Mouse (Mus musculus) myocyte (in vitro differentiated cells): ENCODE data around the gene C530008M17Rik. TPM values are rescaled to one million over a fixed set of nuclear protein-coding genes. Genes with fewer than 3 reads are reported as not detected.

Experiments
- H3K27me3 ChIP-seq: one replicate; pipeline ENCODE4 v1.6.1; 2011; ENCODE audit not compliant: control insufficient read depth, insufficient read depth, insufficient read length
- H3K36me3 ChIP-seq: one replicate; pipeline ENCODE4 v1.6.1; 2011; ENCODE audit not compliant: control insufficient read depth, insufficient read depth
- H3K4me2 ChIP-seq: one replicate; pipeline ENCODE4 v1.6.1; 2011; ENCODE audit warnings: low read depth, control low read depth
- H3K4me3 ChIP-seq: one replicate; pipeline ENCODE4 v1.5.1; 2011; ENCODE audit warnings: mild to moderate bottlenecking, control low read depth, moderate library complexity
- H3K79me2 ChIP-seq: one replicate; pipeline ENCODE4 v1.6.1; 2011; ENCODE audit not compliant: control insufficient read depth, insufficient read depth
- H3ac ChIP-seq: one replicate; pipeline ENCODE4 v1.6.1; 2011; ENCODE audit not compliant: control insufficient read depth, insufficient read length
- CEBPB ChIP-seq: IDR thresholded peaks from 2 replicates; pipeline ENCODE4 v1.6.1; 2011; ENCODE audit warnings: mild to moderate bottlenecking, moderate library complexity; ENCODE audit not compliant: poor library complexity, insufficient read depth, severe bottlenecking
- E2F4 ChIP-seq: IDR thresholded peaks from one replicate; pipeline ENCODE4 v1.6.1; 2011; ENCODE audit warnings: mild to moderate bottlenecking, control low read depth, moderate library complexity; ENCODE audit not compliant: insufficient read depth
- MAX ChIP-seq: IDR thresholded peaks from one replicate; pipeline ENCODE4 v1.6.1; 2011; ENCODE audit warnings: low read depth, mild to moderate bottlenecking, control low read depth
- MYOD1 ChIP-seq, 3 experiments: IDR thresholded peaks; one replicate each; pipeline ENCODE4 v1.6.1; 2011; ENCODE audit warnings: control low read depth in 2 of 3, low read depth in 2 of 3, mild to moderate bottlenecking in 2 of 3, moderate library complexity in 1 of 3; ENCODE audit not compliant: insufficient read length in 2 of 3, control insufficient read depth in 1 of 3
- MYOG ChIP-seq, 3 experiments: IDR thresholded peaks; one replicate each; pipeline ENCODE4 v1.6.1; 2011; ENCODE audit warnings: control low read depth in 2 of 3, low read depth in 2 of 3, mild to moderate bottlenecking in 2 of 3; ENCODE audit not compliant: insufficient read length in 2 of 3, control insufficient read depth in 1 of 3, insufficient read depth in 1 of 3
- POLR2A ChIP-seq: IDR thresholded peaks from one replicate; pipeline ENCODE4 v1.6.1; 2011; ENCODE audit warnings: low read depth, mild to moderate bottlenecking, control low read depth, moderate library complexity; ENCODE audit not compliant: insufficient read length
- POLR2AphosphoS2 ChIP-seq: IDR thresholded peaks from one replicate; pipeline ENCODE4 v1.6.1; 2011; ENCODE audit warnings: low read depth, control low read depth; ENCODE audit not compliant: insufficient read length
- REST ChIP-seq: IDR thresholded peaks from one replicate; pipeline ENCODE4 v1.6.1; 2011; ENCODE audit warnings: mild to moderate bottlenecking, control low read depth, moderate library complexity; ENCODE audit not compliant: insufficient read depth, insufficient read length
- SRF ChIP-seq: IDR thresholded peaks from one replicate; pipeline ENCODE4 v1.6.1; 2011; ENCODE audit warnings: low read depth; ENCODE audit not compliant: control insufficient read depth, insufficient read length
- TCF12 ChIP-seq: IDR thresholded peaks from one replicate; pipeline ENCODE4 v1.6.1; 2011; ENCODE audit warnings: mild to moderate bottlenecking, control low read depth; ENCODE audit not compliant: poor library complexity, insufficient read depth, severe bottlenecking
- TCF3 ChIP-seq: IDR thresholded peaks from one replicate; pipeline ENCODE4 v1.6.1; 2011; ENCODE audit warnings: low read depth, control low read depth; ENCODE audit not compliant: insufficient read length
- USF1 ChIP-seq: IDR thresholded peaks from one replicate; pipeline ENCODE4 v1.6.1; 2011; ENCODE audit warnings: low read depth, mild to moderate bottlenecking, control low read depth, moderate library complexity
- polyA plus RNA-seq: library from polyadenylated mRNA; unstranded; fragments of >200 nt; fragmentation: generic; extraction: Trizol; gene quantifications from one replicate; pipeline ENCODE4 v1.2.1, GENCODE M21; 2012; ENCODE audit warnings: missing spikeins

The C530008M17Rik gene
- polyA plus RNA-seq, 1 experiment = 0.94 TPM

GRCm38 (mm10) chr5:76683455-76683854 is 27.1 kb downstream of the C530008M17Rik start:
- Histone ChIP-seq H3ac (no peak overlapping the region), H3K79me2 (no peaks in the 10 kb centered on the region), H3K27me3 (no peaks in the 10 kb centered on the region), H3K36me3 (no peaks in the 10 kb centered on the region), H3K4me2 (no peak overlapping the region), H3K4me3 (no peak overlapping the region)
- TF ChIP-seq CEBPB = no peak
- no peak for TF ChIP-seq MYOD1 (IDR thresholded peaks at IDR 0.05; ENCODE audit: control insufficient read depth in 1 of 3, insufficient read length in 2 of 3, low read depth in 2 of 3)
- no peak for TF ChIP-seq TCF3
- no peak for TF ChIP-seq MAX
- no peak for TF ChIP-seq POLR2A
- TF ChIP-seq E2F4 = no peak
- no peak for TF ChIP-seq MYOG (IDR thresholded peaks at IDR 0.05; ENCODE audit: control insufficient read depth in 1 of 3, insufficient read depth in 1 of 3, insufficient read length in 2 of 3, low read depth in 2 of 3)
- TF ChIP-seq USF1 = no peak
- no peak for TF ChIP-seq REST
- TF ChIP-seq POLR2AphosphoS2 = no peak
- TF ChIP-seq SRF = no peak
- no peak for TF ChIP-seq TCF12

- no peak overlapping the region for H3K4me3 ChIP-seq
- H3K27me3 ChIP-seq = no peaks in the 10 kb centered on the region
- H3ac ChIP-seq = no peak overlapping the region
- H3K4me2 ChIP-seq = no peak overlapping the region
- H3K79me2 ChIP-seq = no peaks in the 10 kb centered on the region
- H3K36me3 ChIP-seq = no peaks in the 10 kb centered on the region
- TF ChIP-seq TCF12 = no peak
- TF ChIP-seq TCF3 = no peak
- TF ChIP-seq MYOG (IDR thresholded peaks at IDR 0.05; ENCODE audit: control insufficient read depth in 1 of 3, insufficient read depth in 1 of 3, insufficient read length in 2 of 3, low read depth in 2 of 3) = no peak
- TF ChIP-seq SRF = no peak
- no peak for TF ChIP-seq POLR2A
- no peak for TF ChIP-seq USF1
- TF ChIP-seq E2F4 = no peak
Observed at GRCm38 (mm10) chr5:76684658-76685605, 28.6 kb downstream of the C530008M17Rik start.

GRCm38 (mm10) chr5:76687961-76688600 is 31.8 kb downstream of the C530008M17Rik start:
- H3K36me3 ChIP-seq = no peaks in the 10 kb centered on the region
- H3K4me3 ChIP-seq = no peak overlapping the region
- no peak overlapping the region for H3K4me2 ChIP-seq
- H3K79me2 ChIP-seq = no peaks in the 10 kb centered on the region
- no peaks in the 10 kb centered on the region for H3K27me3 ChIP-seq
- no peak overlapping the region for H3ac ChIP-seq
- no peak for TF ChIP-seq TCF3
- TF ChIP-seq MYOD1 (IDR thresholded peaks at IDR 0.05; ENCODE audit: control insufficient read depth in 1 of 3, insufficient read length in 2 of 3, low read depth in 2 of 3) = no peak
- no peak for TF ChIP-seq MYOG (IDR thresholded peaks at IDR 0.05; ENCODE audit: control insufficient read depth in 1 of 3, insufficient read depth in 1 of 3, insufficient read length in 2 of 3, low read depth in 2 of 3)
- no peak for TF ChIP-seq POLR2A
- no peak for TF ChIP-seq REST
- no peak for TF ChIP-seq CEBPB
- no peak for TF ChIP-seq E2F4
- TF ChIP-seq USF1 = no peak
- no peak for TF ChIP-seq MAX
- no peak for TF ChIP-seq TCF12
- TF ChIP-seq POLR2AphosphoS2 = no peak
- TF ChIP-seq SRF = no peak

GRCm38 (mm10) chr5:76688643-76689042 is 32.3 kb downstream of the C530008M17Rik start:
- Histone ChIP-seq H3K4me2 (no peak overlapping the region), H3ac (no peak overlapping the region), H3K79me2 (no peaks in the 10 kb centered on the region), H3K27me3 (no peaks in the 10 kb centered on the region), H3K36me3 (no peaks in the 10 kb centered on the region), H3K4me3 (no peak overlapping the region)
- TF ChIP-seq E2F4 (no peak), TCF12 (no peak), MYOG (IDR thresholded peaks at IDR 0.05; ENCODE audit: control insufficient read depth in 1 of 3, insufficient read depth in 1 of 3, insufficient read length in 2 of 3, low read depth in 2 of 3) (no peak), POLR2AphosphoS2 (no peak), POLR2A (no peak), USF1 (no peak), TCF3 (no peak), CEBPB (no peak), SRF (no peak), REST (no peak), MAX (no peak), MYOD1 (IDR thresholded peaks at IDR 0.05; ENCODE audit: control insufficient read depth in 1 of 3, insufficient read length in 2 of 3, low read depth in 2 of 3) (no peak)
